ENCODE assay signal across 9 mouse cellular contexts in genomic region chr8:80867598-80867997, GRCm38 (mm10). TPM values are rescaled to one million over a fixed set of nuclear protein-coding genes. Genes with fewer than 3 reads are reported as not detected.
DNase-seq lines count a peak whose midpoint lies in the region; ATAC-seq and TF ChIP-seq lines count a peak whose summit lies in the region.
"Had no signal": no experiment of that assay in that cellular context is flagged by ENCODE, and none has a peak within 500 bp of the region (broad histone marks: within the 10 kb centered on the region; RNA-seq: fewer than 3 reads in every experiment).

No protein-coding gene starts in this region.

- peak; percentile 54 for DNase-seq in limb, embryonic 14.5 days (ENCODE audit: low spot score)
- DNase-seq in limb, embryonic 10.5 days (ENCODE audit: low spot score) = no peak
- DNase-seq in brain, embryonic 14.5 days (ENCODE audit: low read depth) = peak; percentile 51
- DNase-seq in heart, postnatal 10 days = peak; percentile 74 to 76
- DNase-seq in lung, postnatal 25 days (ENCODE audit: low spot score) = peak; percentile 86
- no peak for DNase-seq in layer of hippocampus, postnatal 10 days (ENCODE audit: low spot score in 2 of 2)
- no peak for DNase-seq in frontal cortex, postnatal 10 days (ENCODE audit: low spot score in 2 of 2)
- no peak for DNase-seq in cerebellum, adult 11-12 months
- DNase-seq: thymus, postnatal 36 days had no signal

- peak overlapping the region; percentile 13; the same call in 1 of the 2 replicates for H3K27ac ChIP-seq in limb, embryonic 14.5 days (replicated peaks; ENCODE audit: low read depth, low read length)
- H3K27ac ChIP-seq in limb, embryonic 10.5 days = no peak overlapping the region

- intact Hi-C loops in heart, postnatal 10 days (cut with DNase I) = loop anchor here (5.0 kb wide), 1 partner anchor 50 kb away; no protein-coding TSS in a partner anchor

- no peak for TF ChIP-seq POLR2A in limb, embryonic 14.5 days (IDR thresholded peaks at IDR 0.05; ENCODE audit: borderline replicate concordance, extremely low read depth, insufficient read depth, insufficient read length)
- TF ChIP-seq POLR2A in brain, embryonic 14.5 days (IDR thresholded peaks at IDR 0.05; ENCODE audit: borderline replicate concordance, extremely low read depth, insufficient read depth, insufficient read length, poor library complexity, severe bottlenecking) = no peak

- ATAC-seq in limb, embryonic 14.5 days (ENCODE audit: low FRiP score, low read depth) = no peak

- WGBS in limb, embryonic 14.5 days = 71% methylated on average over 3 of the region's 3 CpGs
- WGBS in limb, embryonic 10.5 days = 90% methylated on average over 3 of the region's 3 CpGs

- H3K4me3 ChIP-seq in limb, embryonic 14.5 days (replicated peaks; ENCODE audit: low read length) = no peak overlapping the region
- no peak overlapping the region for H3K4me3 ChIP-seq in limb, embryonic 10.5 days

- H3K9ac ChIP-seq in limb, embryonic 14.5 days (ENCODE audit: low read depth, low read length, severe bottlenecking) = no peak overlapping the region

- H3K9me3 ChIP-seq in limb, embryonic 14.5 days (ENCODE audit: control insufficient read depth, low read length) = no peaks in the 10 kb centered on the region
- no peaks in the 10 kb centered on the region for H3K9me3 ChIP-seq in limb, embryonic 10.5 days (replicated peaks)

- no peaks in the 10 kb centered on the region for H3K27me3 ChIP-seq in limb, embryonic 14.5 days (ENCODE audit: control insufficient read depth, insufficient read depth, low read length)
- no peaks in the 10 kb centered on the region for H3K27me3 ChIP-seq in limb, embryonic 10.5 days (ENCODE audit: low read depth, poor library complexity, severe bottlenecking)

- no peak for TF ChIP-seq CTCF in brain, embryonic 14.5 days (IDR thresholded peaks at IDR 0.05; ENCODE audit: borderline replicate concordance, extremely low read depth, insufficient read depth, insufficient read length)

- H3K36me3 ChIP-seq in limb, embryonic 14.5 days (ENCODE audit: control insufficient read depth, insufficient read depth, low read length) = 0 out of 2 replicates have a peak, but pooled peaks cover 3% of the 10 kb centered on the region
- 0 out of 2 replicates have a peak, but pooled peaks cover 1% of the 10 kb centered on the region for H3K36me3 ChIP-seq in limb, embryonic 10.5 days

- H3K4me2 ChIP-seq in limb, embryonic 14.5 days (replicated peaks; ENCODE audit: low read depth, low read length, severe bottlenecking) = no peak overlapping the region

- peaks cover 50% of the 10 kb centered on the region for H3K4me1 ChIP-seq in limb, embryonic 14.5 days (ENCODE audit: control insufficient read depth, insufficient read depth, low read length)
- peaks cover 22% of the 10 kb centered on the region for H3K4me1 ChIP-seq in limb, embryonic 10.5 days

RNA-seq across cellular contexts. Expression of gene Gab1, which starts 12.7 kb away (rescaled TPM):
- polyA plus RNA-seq in limb, embryonic 14.5 days (2012; rRNA removed) = 44.8 and 56.3 TPM in 2 replicates
- polyA plus RNA-seq in limb, embryonic 14.5 days (2014; fragmentation: Nextera tagmentation; extraction: Ambion mirVana) = 41.3 and 47.2 TPM in 2 replicates
- polyA plus RNA-seq in limb, embryonic 10.5 days (2016; fragmentation: Nextera tagmentation; extraction: Ambion mirVana) = 10.6 and 14.2 TPM in 2 replicates
- polyA plus RNA-seq in brain, embryonic 14.5 days (2012; rRNA removed) = 23.7 and 26.5 TPM in 2 replicates
- total RNA-seq in heart, postnatal 10 days (2021) = 10 to 100 TPM; 41.2 to 51.1 TPM
- total RNA-seq in layer of hippocampus, postnatal 10 days (2021) = 10 to 100 TPM; 17.4 to 18.6 TPM

Comparison
In these comparisons a context has a peak if more than half of its experiments do, and no peak if none do; other contexts are left out.
1. DNase-seq: peak in limb, embryonic 14.5 days (single experiment), brain, embryonic 14.5 days (single experiment), heart, postnatal 10 days (2 of 2) and lung, postnatal 25 days (single experiment); none in limb, embryonic 10.5 days (single experiment), layer of hippocampus, postnatal 10 days (0 of 2), frontal cortex, postnatal 10 days (0 of 2) and cerebellum, adult 11-12 months (single experiment).